Mouse (Mus musculus): ENCODE results near the gene Srgap3. TPM values are rescaled to one million over a fixed set of nuclear protein-coding genes. Genes with fewer than 3 reads are reported as not detected.

Srgap3 gene
- polyA plus RNA-seq, 1 experiment, result 2.5 TPM

DNA sequence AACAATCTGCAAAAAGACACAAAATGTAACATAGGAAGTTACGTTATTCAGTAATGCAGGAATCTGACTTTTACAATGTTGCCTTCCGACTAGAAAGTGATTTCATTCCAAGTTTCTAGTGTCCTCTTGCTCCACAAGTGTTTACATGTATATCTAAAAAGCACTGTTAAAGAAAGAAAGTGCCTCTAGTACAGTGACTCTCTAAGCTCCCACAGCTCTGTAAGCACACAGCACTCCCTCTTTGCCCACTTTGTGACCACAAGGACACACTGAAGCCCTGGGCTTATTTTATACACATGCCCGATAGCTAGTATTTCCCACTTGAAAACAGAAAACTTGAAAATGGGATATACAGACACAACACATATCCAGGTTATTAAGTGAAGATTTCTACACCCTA lies 259.0 kb downstream of the Srgap3 start:
- DNase-seq (ENCODE audit: low spot score), result no peak

DNA sequence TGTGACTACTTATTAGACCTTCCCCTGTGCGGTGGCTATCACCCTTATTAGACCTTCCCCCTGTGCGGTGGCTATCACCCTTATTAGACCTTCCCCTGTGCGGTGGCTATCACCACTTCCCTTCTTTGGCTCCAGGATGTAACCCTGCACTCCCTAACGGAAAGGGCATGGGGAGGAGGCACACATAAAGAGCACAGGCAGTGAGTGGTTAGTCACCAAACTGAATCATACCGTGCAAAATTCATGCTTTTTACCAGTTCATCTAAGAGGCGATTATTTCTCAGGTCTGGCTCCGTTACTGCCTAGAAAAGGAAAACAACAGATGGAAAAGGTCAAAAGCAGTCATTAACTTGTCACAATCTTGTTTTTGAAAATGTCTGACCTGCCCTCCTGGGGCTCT lies 260.6 kb downstream of the Srgap3 start:
- DNase-seq (ENCODE audit: low spot score), result no peak

DNA sequence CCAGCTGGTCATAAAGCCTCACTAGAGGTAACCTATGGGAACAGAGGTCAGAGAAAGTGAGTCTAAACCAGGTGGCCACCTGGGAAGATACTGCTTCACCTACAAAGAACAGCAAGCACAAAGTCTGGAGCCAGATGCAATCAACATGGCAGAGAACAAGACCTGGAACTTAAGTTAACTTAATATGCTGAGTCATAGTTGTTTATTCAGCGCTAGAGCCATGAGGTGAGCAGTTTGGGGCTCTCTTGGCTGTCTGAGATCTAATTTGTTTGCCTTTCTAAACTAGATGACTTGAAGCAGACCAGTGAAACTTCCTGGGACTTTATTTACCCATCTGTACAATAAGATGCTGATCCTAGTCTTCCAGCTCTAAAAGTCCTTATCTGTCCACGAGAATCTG lies 263.0 kb downstream of the Srgap3 start:
- no peak for DNase-seq (ENCODE audit: low spot score)

Other genes with a start within 250 kb of the Srgap3 start
- gene Thumpd3, start 99.0 kb upstream of the Srgap3 start, polyA plus RNA-seq (2012; rRNA removed), result 25.3 and 27.2 TPM in 2 replicates
- gene Setd5, start 130.1 kb upstream of the Srgap3 start, polyA plus RNA-seq (2012; rRNA removed), result 41.4 and 49.9 TPM in 2 replicates
- gene Lhfpl4, start 248.1 kb upstream of the Srgap3 start, polyA plus RNA-seq (2012; rRNA removed), result 0.22 and 0.35 TPM in 2 replicates